Mouse (Mus musculus): Measurements from ENCODE around the gene Tsr3. TPM values are rescaled to one million over a fixed set of nuclear protein-coding genes. Genes with fewer than 3 reads are reported as not detected.

Gene Tsr3
- polyA plus RNA-seq, 1 experiment from 2014 or later: 78.6 TPM

GRCm38 (mm10) chr17:25274571-25275346 lies 34.8 kb downstream of the Tsr3 start, which contains the start of gene Ube2i:
TSS of gene Ube2i (minus strand) at chr17:25274622.
- no peak for DNase-seq (ENCODE audit: low spot score)
- 86% methylated on average over 9 of the region's 9 CpGs for WGBS

GRCm38 (mm10) chr17:25275833-25276232 lies 35.9 kb downstream of the Tsr3 start:
- no peaks in the 10 kb centered on the region for H3K27me3 ChIP-seq (replicated peaks; ENCODE audit: low read depth, poor library complexity, severe bottlenecking)
- no peak overlapping the region for H3K4me3 ChIP-seq
- peaks cover 14% of the 10 kb centered on the region for H3K36me3 ChIP-seq (replicated peaks)
- H3K9me3 ChIP-seq: no peaks in the 10 kb centered on the region
- 89% methylated on average over 3 of the region's 3 CpGs for WGBS
- peaks cover 25% of the 10 kb centered on the region for H3K4me1 ChIP-seq
- no peak for DNase-seq (ENCODE audit: low spot score)
- H3K27ac ChIP-seq (replicated peaks): no peak overlapping the region

More at GRCm38 (mm10) chr17:25274571-25275346, 34.8 kb downstream of the Tsr3 start, which contains the start of gene Ube2i:
- Histone ChIP-seq H3K36me3 (replicated peaks) (peaks cover 24% of the 10 kb centered on the region), H3K9me3 (no peaks in the 10 kb centered on the region), H3K27me3 (replicated peaks; ENCODE audit: low read depth, poor library complexity, severe bottlenecking) (no peaks in the 10 kb centered on the region), H3K4me1 (peaks cover 33% of the 10 kb centered on the region), H3K27ac (replicated peaks) (peak within 1 kb of the TSS; percentile 99), H3K4me3 (peak within 1 kb of the TSS; percentile 92)

DNA sequence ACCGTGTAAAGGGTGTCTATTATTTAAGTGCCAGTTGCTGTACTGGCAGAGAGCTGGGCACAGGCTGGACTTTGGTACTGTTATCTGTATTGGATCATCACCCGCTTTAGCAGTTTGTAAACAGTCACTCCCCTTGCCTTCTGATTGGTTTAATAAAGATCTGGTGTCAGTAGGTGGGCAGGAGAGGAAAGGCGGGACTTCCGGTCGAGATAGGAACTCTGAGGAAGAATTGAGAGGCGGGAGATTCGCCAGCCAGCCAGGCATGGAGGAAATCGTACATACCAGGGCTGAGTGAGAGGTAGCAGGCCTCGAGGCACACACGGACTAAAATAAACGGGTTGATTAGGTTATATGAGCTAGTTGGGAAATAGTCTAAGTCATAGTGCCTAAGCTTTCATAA lies 42.2 kb downstream of the Tsr3 start:
- no peaks in the 10 kb centered on the region for H3K36me3 ChIP-seq (replicated peaks)
- WGBS: 45% methylated on average over 11 of the region's 11 CpGs
- no peak overlapping the region for H3K27ac ChIP-seq (replicated peaks)
- no peak overlapping the region for H3K4me3 ChIP-seq
- H3K9me3 ChIP-seq: no peaks in the 10 kb centered on the region
- no peak for DNase-seq (ENCODE audit: low spot score)
- no peaks in the 10 kb centered on the region for H3K27me3 ChIP-seq (replicated peaks; ENCODE audit: low read depth, poor library complexity, severe bottlenecking)
- no peaks in the 10 kb centered on the region for H3K4me1 ChIP-seq

DNA sequence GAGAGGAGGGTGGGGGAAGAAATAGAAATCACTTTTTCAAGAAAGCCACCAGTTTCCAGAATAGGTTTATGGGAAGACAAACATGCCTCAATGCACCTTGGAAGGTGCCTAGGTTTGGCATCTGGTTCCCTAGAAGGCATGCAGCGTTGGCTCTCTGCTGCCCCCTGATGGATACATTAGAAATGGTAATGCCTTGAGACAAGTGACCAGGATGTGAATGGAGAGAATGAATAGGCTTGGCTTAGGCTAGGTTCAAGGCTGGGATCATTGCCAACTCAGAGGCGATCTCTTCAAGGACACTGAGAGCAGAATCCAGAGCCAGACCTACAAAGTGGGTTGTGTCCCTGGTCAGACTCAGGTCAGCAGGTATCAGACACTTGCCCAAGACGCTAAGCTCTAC lies 45.1 kb downstream of the Tsr3 start:
- no peaks in the 10 kb centered on the region for H3K4me1 ChIP-seq
- H3K4me3 ChIP-seq: no peak overlapping the region
- WGBS: 20% methylated on average over 3 of the region's 3 CpGs
- peak; percentile 66 for DNase-seq (ENCODE audit: low spot score)
- no peaks in the 10 kb centered on the region for H3K36me3 ChIP-seq (replicated peaks)
- no peaks in the 10 kb centered on the region for H3K27me3 ChIP-seq (replicated peaks; ENCODE audit: low read depth, poor library complexity, severe bottlenecking)
- no peaks in the 10 kb centered on the region for H3K9me3 ChIP-seq
- no peak overlapping the region for H3K27ac ChIP-seq (replicated peaks)

DNA sequence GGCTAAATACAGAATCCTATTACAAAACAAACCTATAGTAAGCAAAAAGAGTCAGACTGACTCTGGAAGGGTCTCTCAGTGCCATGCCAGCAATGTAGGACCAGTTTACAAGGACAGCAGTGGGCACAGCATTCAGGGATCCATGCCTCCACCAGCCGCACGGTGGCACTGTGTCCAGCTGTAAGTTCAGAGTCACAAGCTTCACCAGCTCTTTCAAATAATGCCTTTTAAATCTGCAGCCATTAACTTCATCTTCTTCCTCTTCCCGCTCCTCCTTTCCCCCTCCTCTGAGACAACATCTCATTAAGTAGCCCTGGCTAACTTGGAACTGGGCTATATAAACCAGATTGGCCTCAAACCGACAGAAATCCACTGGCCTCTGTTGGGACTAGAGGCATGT lies 48.9 kb downstream of the Tsr3 start:
- H3K27me3 ChIP-seq (replicated peaks; ENCODE audit: low read depth, poor library complexity, severe bottlenecking): no peaks in the 10 kb centered on the region
- no peak overlapping the region for H3K4me3 ChIP-seq
- no peaks in the 10 kb centered on the region for H3K9me3 ChIP-seq
- no peak overlapping the region for H3K27ac ChIP-seq (replicated peaks)
- no peaks in the 10 kb centered on the region for H3K36me3 ChIP-seq (replicated peaks)
- 30% methylated on average over 4 of the region's 4 CpGs for WGBS
- H3K4me1 ChIP-seq: no peaks in the 10 kb centered on the region
- DNase-seq (ENCODE audit: low spot score): peak; percentile 59

DNA sequence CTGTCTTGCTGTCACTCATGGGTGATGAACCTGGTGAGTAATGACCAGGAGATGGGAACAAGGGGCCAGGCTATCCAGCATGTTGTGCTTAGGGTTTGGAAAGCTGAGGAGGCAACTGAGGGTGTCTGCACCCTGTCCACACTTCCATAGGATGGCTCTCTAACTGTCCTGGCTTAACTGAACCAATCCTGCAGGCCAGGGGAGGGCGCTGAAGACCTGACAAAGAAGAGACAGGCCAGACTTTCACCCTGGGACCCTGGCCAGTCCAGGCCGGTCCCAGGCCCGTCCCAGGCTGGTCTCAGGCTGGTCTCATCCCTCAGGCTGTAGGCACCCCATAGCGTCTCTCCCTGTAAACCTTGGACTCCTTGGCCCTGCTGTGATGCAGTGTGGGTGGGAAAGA lies 50.4 kb downstream of the Tsr3 start:
- Histone ChIP-seq H3K36me3 (replicated peaks) (no peaks in the 10 kb centered on the region), H3K27ac (replicated peaks) (no peak overlapping the region), H3K9me3 (no peaks in the 10 kb centered on the region), H3K4me1 (no peaks in the 10 kb centered on the region), H3K27me3 (replicated peaks; ENCODE audit: low read depth, poor library complexity, severe bottlenecking) (no peaks in the 10 kb centered on the region), H3K4me3 (no peak overlapping the region)
- WGBS: 30% methylated on average over 4 of the region's 4 CpGs
- DNase-seq (ENCODE audit: low spot score): no peak

Small RNA genes lying within 50 kb of the gene (microRNA-seq; reads per million reads assigned to microRNA genes)
- gene Mir3547: 1.2 reads per million

Other genes with a start within 250 kb of the Tsr3 start
- 8.3 and 8.6 TPM in 2 replicates for gene Cramp1l, start 224.4 kb upstream of the Tsr3 start, polyA plus RNA-seq (2016; fragmentation: Nextera tagmentation; extraction: Ambion mirVana)
- gene Ift140, start 224.1 kb upstream of the Tsr3 start, polyA plus RNA-seq (2016; fragmentation: Nextera tagmentation; extraction: Ambion mirVana): 31.5 and 31.6 TPM in 2 replicates
- 10.6 and 11.0 TPM in 2 replicates for gene Tmem204, start 156.6 kb upstream of the Tsr3 start, polyA plus RNA-seq (2016; fragmentation: Nextera tagmentation; extraction: Ambion mirVana)
- 54.0 and 55.5 TPM in 2 replicates for gene Telo2, start 124.2 kb upstream of the Tsr3 start, polyA plus RNA-seq (2016; fragmentation: Nextera tagmentation; extraction: Ambion mirVana)
- gene Ptx4, start 119.4 kb upstream of the Tsr3 start, polyA plus RNA-seq (2016; fragmentation: Nextera tagmentation; extraction: Ambion mirVana): 0.09 and 0.14 TPM in 2 replicates
- gene Clcn7, start 106.8 kb upstream of the Tsr3 start, polyA plus RNA-seq (2016; fragmentation: Nextera tagmentation; extraction: Ambion mirVana): 24.4 and 27.5 TPM in 2 replicates
- not detected in 2 replicates for gene Ccdc154, start 77.7 kb upstream of the Tsr3 start, polyA plus RNA-seq (2016; fragmentation: Nextera tagmentation; extraction: Ambion mirVana)
- gene Gm38655, start 64.7 kb upstream of the Tsr3 start, polyA plus RNA-seq (2016; fragmentation: Nextera tagmentation; extraction: Ambion mirVana): not detected in 2 replicates
- 35.5 and 36.9 TPM in 2 replicates for gene BC003965, start 55.6 kb upstream of the Tsr3 start, polyA plus RNA-seq (2016; fragmentation: Nextera tagmentation; extraction: Ambion mirVana)
- gene Unkl, start 51.8 kb upstream of the Tsr3 start, polyA plus RNA-seq (2016; fragmentation: Nextera tagmentation; extraction: Ambion mirVana): 9.6 and 10.9 TPM in 2 replicates
- 36.1 and 41.5 TPM in 2 replicates for gene Gnptg, start within 50 bp of the Tsr3 start, polyA plus RNA-seq (2016; fragmentation: Nextera tagmentation; extraction: Ambion mirVana)
- gene Baiap3, start 16.2 kb downstream of the Tsr3 start, polyA plus RNA-seq (2016; fragmentation: Nextera tagmentation; extraction: Ambion mirVana): 0.67 and 0.94 TPM in 2 replicates
- gene Ube2i, start 34.5 kb downstream of the Tsr3 start, polyA plus RNA-seq (2016; fragmentation: Nextera tagmentation; extraction: Ambion mirVana): 952 and 961 TPM in 2 replicates
- gene Prss34, start 58.2 kb downstream of the Tsr3 start, polyA plus RNA-seq (2016; fragmentation: Nextera tagmentation; extraction: Ambion mirVana): not detected in 2 replicates
- not detected in 2 replicates for gene Prss28, start 68.5 kb downstream of the Tsr3 start, polyA plus RNA-seq (2016; fragmentation: Nextera tagmentation; extraction: Ambion mirVana)
- gene Prss29, start 78.5 kb downstream of the Tsr3 start, polyA plus RNA-seq (2016; fragmentation: Nextera tagmentation; extraction: Ambion mirVana): not detected in 2 replicates
- gene Tpsab1, start 105.4 kb downstream of the Tsr3 start, polyA plus RNA-seq (2016; fragmentation: Nextera tagmentation; extraction: Ambion mirVana): not detected in 2 replicates
- gene Tpsb2, start 126.1 kb downstream of the Tsr3 start, polyA plus RNA-seq (2016; fragmentation: Nextera tagmentation; extraction: Ambion mirVana): not detected in 2 replicates
- gene Tpsg1, start 129.1 kb downstream of the Tsr3 start, polyA plus RNA-seq (2016; fragmentation: Nextera tagmentation; extraction: Ambion mirVana): not detected in 2 replicates
- gene Cacna1h, start 193.6 kb downstream of the Tsr3 start, polyA plus RNA-seq (2016; fragmentation: Nextera tagmentation; extraction: Ambion mirVana): 2.9 and 3.3 TPM in 2 replicates
- gene Tekt4, start 214.4 kb downstream of the Tsr3 start, polyA plus RNA-seq (2016; fragmentation: Nextera tagmentation; extraction: Ambion mirVana): 0.33 TPM in 1 of 2 replicates, not detected in the other

Measured in embryonic facial prominence, embryonic 10.5 days (tissue).